Mouse (Mus musculus) thymus, adult 2 months (tissue): ENCODE results near the gene Kat5.

Source experiments
- CTCF ChIP-seq: fragments of 200-500 bp; IDR thresholded peaks from 2 replicates; pipeline ENCODE4 v1.5.1; 2012; ENCODE audit warnings: mild to moderate bottlenecking, control low read depth, low read length, moderate library complexity, borderline replicate concordance; ENCODE audit not compliant: control insufficient read depth, poor library complexity, insufficient read depth; ENCODE audit errors: extremely low read depth
- POLR2A ChIP-seq: fragments of 200-500 bp; IDR thresholded peaks from 2 replicates; pipeline ENCODE4 v1.6.1; 2012; ENCODE audit warnings: mild to moderate bottlenecking, low read length, control low read depth, moderate library complexity; ENCODE audit not compliant: control insufficient read depth, poor library complexity, insufficient read depth; ENCODE audit errors: extremely low read depth

DNA sequence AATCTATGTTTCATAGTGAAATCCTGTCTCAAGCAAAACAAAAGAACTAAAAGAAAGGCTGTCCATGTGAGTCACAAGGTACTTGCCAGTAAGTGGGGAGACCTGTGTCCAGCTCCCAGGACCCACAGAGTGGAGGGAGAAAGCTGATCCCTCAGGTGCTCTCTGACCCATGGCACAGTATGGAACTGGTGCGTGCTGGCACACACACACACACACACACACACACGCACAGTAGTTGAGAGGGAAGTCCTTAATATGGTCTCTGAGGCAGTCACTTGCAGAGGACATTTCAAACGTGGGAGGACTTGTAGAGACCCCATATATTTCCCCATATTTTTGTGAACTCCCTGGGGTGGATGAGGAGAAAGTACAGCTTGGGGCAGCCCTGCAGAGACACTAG lies 48.2 kb downstream of the Kat5 start:
- TF ChIP-seq POLR2A, result no peak
- no peak for TF ChIP-seq CTCF
